Mouse (Mus musculus) cerebellum, adult 9-11 months (tissue): ENCODE measurements around the gene Fcho1.
"Not testable (repeated sequence)": the region's sequence is repeated elsewhere in the genome, so short reads cannot be mapped to it uniquely, and the experiment has no call there.

Experiments used
- DNase-seq: peaks from one replicate; pipeline ENCODE4 v3.0.0; 2022

The Fcho1 gene

GRCm38 (mm10) chr8:71717096-71717495, 8.4 kb downstream of the Fcho1 start:
- peak; percentile 30 for DNase-seq

- DNase-seq: no peak
These were observed 8.9 kb downstream of the Fcho1 start for GRCm38 (mm10) chr8:71716561-71717053.

GRCm38 (mm10) chr8:71715531-71715930, 10.0 kb downstream of the Fcho1 start:
- DNase-seq: peak; percentile 16

GRCm38 (mm10) chr8:71711574-71711973, 13.9 kb downstream of the Fcho1 start:
- no peak for DNase-seq

GRCm38 (mm10) chr8:71709800-71710446, 15.6 kb downstream of the Fcho1 start:
- peak; percentile 91 for DNase-seq

GRCm38 (mm10) chr8:71709134-71709799, 16.2 kb downstream of the Fcho1 start:
- DNase-seq: no peak

- peak; percentile 44 for DNase-seq
These were observed 17.6 kb downstream of the Fcho1 start for GRCm38 (mm10) chr8:71707874-71708273.

- DNase-seq: not testable (repeated sequence)
These were observed 22.1 kb downstream of the Fcho1 start for GRCm38 (mm10) chr8:71703400-71703799.

- DNase-seq: no peak
These were observed 22.6 kb downstream of the Fcho1 start for GRCm38 (mm10) chr8:71702923-71703322.

- no peak for DNase-seq
These were observed 23.5 kb downstream of the Fcho1 start for GRCm38 (mm10) chr8:71702087-71702432.

- no peak for DNase-seq
These were observed 24.0 kb downstream of the Fcho1 start, which contains the start of gene B3gnt3 for GRCm38 (mm10) chr8:71701414-71702086. B3gnt3 (minus strand) TSS chr8:71701789.

GRCm38 (mm10) chr8:71700493-71701269, 24.8 kb downstream of the Fcho1 start:
- DNase-seq: no peak

- DNase-seq: not testable (repeated sequence)
These were observed 30.1 kb downstream of the Fcho1 start for GRCm38 (mm10) chr8:71695456-71695855.

- peak; percentile 15 for DNase-seq
These were observed 32.1 kb downstream of the Fcho1 start for GRCm38 (mm10) chr8:71693166-71694041.

- peak; percentile 5 for DNase-seq
These were observed 33.0 kb downstream of the Fcho1 start for GRCm38 (mm10) chr8:71692509-71692908.

- no peak for DNase-seq
These were observed 36.5 kb downstream of the Fcho1 start, which contains the start of gene Insl3 for GRCm38 (mm10) chr8:71689028-71689427. Insl3 (plus strand) TSS chr8:71689214.

- peak; percentile 5 for DNase-seq
These were observed 37.9 kb downstream of the Fcho1 start for GRCm38 (mm10) chr8:71687616-71688015.

GRCm38 (mm10) chr8:71686143-71686734, 39.3 kb downstream of the Fcho1 start:
- DNase-seq: peak; percentile 38

- DNase-seq: peak; percentile 15
These were observed 39.9 kb downstream of the Fcho1 start for GRCm38 (mm10) chr8:71685573-71685972.

GRCm38 (mm10) chr8:71684701-71685100, 40.8 kb downstream of the Fcho1 start:
- no peak for DNase-seq

- DNase-seq: peak; percentile 19
These were observed 42.7 kb downstream of the Fcho1 start for GRCm38 (mm10) chr8:71682832-71683231.
